10 mouse cellular contexts compared by ENCODE assay signal in genomic region chr11:69575220-69575619, GRCm38 (mm10). TPM values are rescaled to one million over a fixed set of nuclear protein-coding genes. Genes with fewer than 3 reads are reported as not detected.
DNase-seq lines count a peak whose midpoint lies in the region; ATAC-seq and TF ChIP-seq lines count a peak whose summit lies in the region.
"Had no signal": no experiment of that assay in that cellular context is flagged by ENCODE, and none has a peak within 500 bp of the region (broad histone marks: within the 10 kb centered on the region; RNA-seq: fewer than 3 reads in every experiment).

No protein-coding gene starts in this region.

- ATAC-seq in forebrain, embryonic 12.5 days (ENCODE audit: low FRiP score): no peak

- peaks cover 10% of the 10 kb centered on the region for H3K4me1 ChIP-seq in lung, adult 2 months (ENCODE audit: control insufficient read depth, insufficient read depth, low read length)
- peaks cover 41% of the 10 kb centered on the region for H3K4me1 ChIP-seq in forebrain, embryonic 12.5 days

- H3K9ac ChIP-seq in forebrain, embryonic 12.5 days: no peak overlapping the region
- H3K9ac ChIP-seq: heart, embryonic 15.5 days had no signal

- no peaks in the 10 kb centered on the region for H3K27me3 ChIP-seq in forebrain, embryonic 12.5 days
- H3K27me3 ChIP-seq: heart, embryonic 15.5 days had no signal

- H3K36me3 ChIP-seq in forebrain, embryonic 12.5 days (replicated peaks): peaks cover 48% of the 10 kb centered on the region

- TF ChIP-seq POLR2A in lung, adult 2 months (IDR thresholded peaks at IDR 0.05; ENCODE audit: borderline replicate concordance, extremely low read depth, low read depth, low read length): no peak
- no peak for TF ChIP-seq POLR2A in brain, embryonic 14.5 days (IDR thresholded peaks at IDR 0.05; ENCODE audit: borderline replicate concordance, extremely low read depth, insufficient read depth, insufficient read length, poor library complexity, severe bottlenecking)

- H3K9me3 ChIP-seq in forebrain, embryonic 12.5 days: no peaks in the 10 kb centered on the region
- H3K9me3 ChIP-seq: heart, embryonic 15.5 days had no signal

- DNase-seq in embryo, embryonic 10 days (ENCODE audit: low spot score): peak; percentile 77
- DNase-seq in embryo, embryonic 9.5 days (ENCODE audit: extremely low spot score): no peak
- DNase-seq in lung, adult 2 months: no peak
- DNase-seq in lung, postnatal 4 days: no peak
- DNase-seq in brain, embryonic 14.5 days (ENCODE audit: low read depth): peak; percentile 71
- peak; percentile 67 for DNase-seq in naive thymus-derived CD4-positive, alpha-beta T cell, adult 2 months (ENCODE audit: low read depth)
- DNase-seq in gastrocnemius, adult 18-20 months (ENCODE audit: low spot score): no peak
- DNase-seq: cerebellum, postnatal 36 days had no signal

- peak; percentile 28; the same call in 1 of the 2 replicates for TF ChIP-seq CTCF in lung, adult 2 months (IDR thresholded peaks at IDR 0.05; ENCODE audit: insufficient read depth, low read length)
- peak; percentile 59; the same call in 1 of the 2 replicates for TF ChIP-seq CTCF in brain, embryonic 14.5 days (IDR thresholded peaks at IDR 0.05; ENCODE audit: borderline replicate concordance, extremely low read depth, insufficient read depth, insufficient read length)

- 59% methylated on average over 3 of the region's 3 CpGs for whole genome bisulfite sequencing in lung, adult 2 months
- 73% methylated on average over 3 of the region's 3 CpGs for WGBS in forebrain, embryonic 12.5 days

- no peak overlapping the region for H3K27ac ChIP-seq in forebrain, embryonic 12.5 days
- H3K27ac ChIP-seq: heart, embryonic 15.5 days had no signal

- no peak overlapping the region for H3K4me2 ChIP-seq in forebrain, embryonic 12.5 days
- H3K4me2 ChIP-seq: heart, embryonic 15.5 days had no signal

- H3K4me3 ChIP-seq in lung, adult 2 months (replicated peaks; ENCODE audit: extremely low read depth, low read depth, low read length): no peak overlapping the region
- no peak overlapping the region for H3K4me3 ChIP-seq in forebrain, embryonic 12.5 days (replicated peaks)
- H3K4me3 ChIP-seq: heart, embryonic 15.5 days had no signal

RNA-seq across cellular contexts. Expression of gene Wrap53, which starts 4.8 kb away (rescaled TPM):
- polyA plus RNA-seq in lung, adult 2 months (2012; rRNA removed): 11.9 and 15.0 TPM in 2 replicates
- 20.9 and 27.0 TPM in 2 replicates for polyA plus RNA-seq in brain, embryonic 14.5 days (2012; rRNA removed)
- 33.0 and 36.0 TPM in 2 replicates for polyA plus RNA-seq in forebrain, embryonic 12.5 days (2016; fragmentation: Nextera tagmentation; extraction: Ambion mirVana)
- total RNA-seq in gastrocnemius, adult 18-20 months (2021): 1 to 10 TPM; 3.2 to 3.3 TPM

RNA-seq across cellular contexts. Expression of gene Trp53, which starts 4.9 kb away (rescaled TPM):
- 66.8 and 75.0 TPM in 2 replicates for polyA plus RNA-seq in lung, adult 2 months (2012; rRNA removed)
- polyA plus RNA-seq in brain, embryonic 14.5 days (2012; rRNA removed): 93.6 and 131 TPM in 2 replicates
- 120 and 124 TPM in 2 replicates for polyA plus RNA-seq in forebrain, embryonic 12.5 days (2016; fragmentation: Nextera tagmentation; extraction: Ambion mirVana)
- 10 to 100 TPM; 12.9 to 15.3 TPM for total RNA-seq in gastrocnemius, adult 18-20 months (2021)

RNA-seq across cellular contexts. Expression of gene Efnb3, which starts 15.2 kb away (rescaled TPM):
- 0.88 and 1.0 TPM in 2 replicates for polyA plus RNA-seq in lung, adult 2 months (2012; rRNA removed)
- 187 and 206 TPM in 2 replicates for polyA plus RNA-seq in brain, embryonic 14.5 days (2012; rRNA removed)
- polyA plus RNA-seq in forebrain, embryonic 12.5 days (2016; fragmentation: Nextera tagmentation; extraction: Ambion mirVana): 63.7 and 72.7 TPM in 2 replicates
- total RNA-seq in gastrocnemius, adult 18-20 months (2021): under 1 TPM; 0.37 to 0.74 TPM

RNA-seq across cellular contexts. Expression of gene Dnah2, which starts 26.3 kb away (rescaled TPM):
- polyA plus RNA-seq in lung, adult 2 months (2012; rRNA removed): 3.1 TPM in 2 replicates
- polyA plus RNA-seq in brain, embryonic 14.5 days (2012; rRNA removed): 4.7 and 5.2 TPM in 2 replicates
- polyA plus RNA-seq in forebrain, embryonic 12.5 days (2016; fragmentation: Nextera tagmentation; extraction: Ambion mirVana): 1.7 and 2.1 TPM in 2 replicates
- under 1 TPM; 0.14 to 0.83 TPM for total RNA-seq in gastrocnemius, adult 18-20 months (2021)

RNA-seq across cellular contexts. Expression of gene Atp1b2, which starts 30.5 kb away (rescaled TPM):
- polyA plus RNA-seq in lung, adult 2 months (2012; rRNA removed): 8.4 and 15.9 TPM in 2 replicates
- polyA plus RNA-seq in brain, embryonic 14.5 days (2012; rRNA removed): 44.3 and 74.7 TPM in 2 replicates
- 11.9 and 12.6 TPM in 2 replicates for polyA plus RNA-seq in forebrain, embryonic 12.5 days (2016; fragmentation: Nextera tagmentation; extraction: Ambion mirVana)
- total RNA-seq in gastrocnemius, adult 18-20 months (2021): 100 to 1,000 TPM; 347 to 393 TPM

Comparison
In these comparisons a context has a peak if more than half of its experiments do, and no peak if none do; other contexts are left out.
1. DNase-seq: peak in embryo, embryonic 10 days (single experiment), brain, embryonic 14.5 days (single experiment) and naive thymus-derived CD4-positive, alpha-beta T cell, adult 2 months (single experiment); none in embryo, embryonic 9.5 days (single experiment), lung, adult 2 months (single experiment), lung, postnatal 4 days (0 of 2) and gastrocnemius, adult 18-20 months (single experiment).
2. RNA of gene Efnb3, which starts 15.2 kb away (polyA plus RNA-seq): 187 to 206 TPM in brain, embryonic 14.5 days and 63.7 to 72.7 TPM in forebrain, embryonic 12.5 days; 0.88 to 1.0 TPM in lung, adult 2 months; every median in the first group is over 10 times any median in the second.